Mouse (Mus musculus) lung, adult 2 months (tissue): ENCODE measurements around the gene Espn. TPM values are rescaled to one million over a fixed set of nuclear protein-coding genes. Genes with fewer than 3 reads are reported as not detected.

Source experiments
- DNase-seq: peaks from one replicate; pipeline ENCODE4 v3.0.0; 2022
- H3K4me1 ChIP-seq: fragments of 200-500 bp; 2 replicates; pipeline ENCODE4 v1.6.1; 2011; ENCODE audit warnings: low read length; ENCODE audit not compliant: control insufficient read depth, insufficient read depth
- H3K4me3 ChIP-seq: fragments of 200-500 bp; replicated peaks from 2 replicates; pipeline ENCODE3; 2011; ENCODE audit warnings: low read depth, mild to moderate bottlenecking, control low read depth, low read length; ENCODE audit errors: extremely low read depth
- CTCF ChIP-seq: fragments of 200-500 bp; IDR thresholded peaks from 2 replicates; pipeline ENCODE4 v1.5.1; 2011; ENCODE audit warnings: mild to moderate bottlenecking, low read length, control low read depth; ENCODE audit not compliant: insufficient read depth
- POLR2A ChIP-seq: fragments of 200-500 bp; IDR thresholded peaks from 2 replicates; pipeline ENCODE4 v1.6.1; 2011; ENCODE audit warnings: low read depth, mild to moderate bottlenecking, control low read depth, low read length, borderline replicate concordance; ENCODE audit errors: extremely low read depth
- WGBS: fragments of 180-500 bp; shearing (Covaris S2); methylation state at CpG from one replicate; pipeline ENCODE4 v1.1.7; 2018; 5-methylcytosine and 5-hydroxymethylcytosine counted together
- polyA plus RNA-seq: library from polyadenylated mRNA; depleted of rRNA; stranded (reverse); fragments of >200 nt; gene quantifications from 2 replicates; pipeline ENCODE4 v1.2.3, GENCODE M21; 2012

Espn gene
- polyA plus RNA-seq, 1 experiment, result 9.8 TPM

DNA sequence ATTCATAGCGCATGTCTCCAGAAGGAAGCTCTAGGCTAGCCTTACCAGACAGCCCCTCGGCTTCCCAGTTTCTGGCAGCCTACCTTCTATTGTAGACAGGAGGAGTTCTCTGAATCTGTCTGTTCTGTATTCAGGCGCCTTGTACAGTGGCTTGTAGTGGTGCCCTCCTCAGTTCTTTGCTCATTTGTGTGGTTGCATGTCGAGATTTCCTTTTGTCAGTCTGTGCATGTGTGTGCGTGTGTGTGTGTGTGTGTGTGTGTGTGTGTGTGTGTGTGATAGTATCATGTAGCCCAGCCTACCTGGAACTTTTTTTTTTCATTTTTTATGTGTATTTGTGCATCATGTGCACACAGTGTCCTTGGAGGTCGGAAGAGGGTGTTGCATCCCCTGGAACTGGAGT, 36.9 kb upstream of the Espn start:
- Histone ChIP-seq H3K4me3 (no peak overlapping the region), H3K4me1 (peaks cover 30% of the 10 kb centered on the region)
- 89% methylated on average over 6 of the region's 6 CpGs for WGBS
- no peak for DNase-seq
- no peak for TF ChIP-seq CTCF
- no peak for TF ChIP-seq POLR2A

- 86% methylated on average over 2 of the region's 2 CpGs for WGBS
- DNase-seq, result no peak
- no peak overlapping the region for H3K4me3 ChIP-seq
- TF ChIP-seq CTCF (no peak), POLR2A (no peak)
- peaks cover 30% of the 10 kb centered on the region for H3K4me1 ChIP-seq
These were observed 36.5 kb upstream of the Espn start for GRCm38 (mm10) chr4:152188651-152189050.

- TF ChIP-seq CTCF (no peak), POLR2A (no peak)
- WGBS, result 65% methylated on average over 9 of the region's 9 CpGs
- DNase-seq, result no peak
These were observed 35.0 kb upstream of the Espn start for GRCm38 (mm10) chr4:152187142-152187541.

GRCm38 (mm10) chr4:152186205-152187082, 34.3 kb upstream of the Espn start:
- 38% methylated on average over 14 of the region's 14 CpGs for WGBS
- peaks cover 25% of the 10 kb centered on the region for H3K4me1 ChIP-seq
- DNase-seq, result no peak

More at GRCm38 (mm10) chr4:152187142-152187541, 35.0 kb upstream of the Espn start:
- H3K4me1 ChIP-seq, result peaks cover 25% of the 10 kb centered on the region
- no peak overlapping the region for H3K4me3 ChIP-seq

GRCm38 (mm10) chr4:152185510-152186204, 33.5 kb upstream of the Espn start:
- no peak for DNase-seq
- Histone ChIP-seq H3K4me3 (no peak overlapping the region), H3K4me1 (peaks cover 25% of the 10 kb centered on the region)
- WGBS, result 4% methylated on average over 19 of the region's 19 CpGs
- TF ChIP-seq POLR2A (no peak), CTCF (no peak)

More at GRCm38 (mm10) chr4:152186205-152187082, 34.3 kb upstream of the Espn start:
- TF ChIP-seq CTCF, result no peak
- TF ChIP-seq POLR2A, result 0 out of 2 replicates have a peak, but pooled peaks have one; percentile 5
- no peak overlapping the region for H3K4me3 ChIP-seq

- no peak overlapping the region for H3K4me3 ChIP-seq
- no peak for DNase-seq
- peaks cover 22% of the 10 kb centered on the region for H3K4me1 ChIP-seq
- 7% methylated on average over 3 of the region's 3 CpGs for WGBS
- TF ChIP-seq POLR2A (no peak), CTCF (peak; percentile 30; the same call in 1 of the 2 replicates)
These were observed 33.0 kb upstream of the Espn start for GRCm38 (mm10) chr4:152185137-152185509.

GRCm38 (mm10) chr4:152184353-152185035, 32.3 kb upstream of the Espn start:
- no peak overlapping the region for H3K4me3 ChIP-seq
- no peak for DNase-seq
- H3K4me1 ChIP-seq, result peaks cover 19% of the 10 kb centered on the region
- 35% methylated on average over 7 of the region's 7 CpGs for WGBS
- peak; percentile 32; the same call in 1 of the 2 replicates for TF ChIP-seq CTCF
- TF ChIP-seq POLR2A, result no peak

DNA sequence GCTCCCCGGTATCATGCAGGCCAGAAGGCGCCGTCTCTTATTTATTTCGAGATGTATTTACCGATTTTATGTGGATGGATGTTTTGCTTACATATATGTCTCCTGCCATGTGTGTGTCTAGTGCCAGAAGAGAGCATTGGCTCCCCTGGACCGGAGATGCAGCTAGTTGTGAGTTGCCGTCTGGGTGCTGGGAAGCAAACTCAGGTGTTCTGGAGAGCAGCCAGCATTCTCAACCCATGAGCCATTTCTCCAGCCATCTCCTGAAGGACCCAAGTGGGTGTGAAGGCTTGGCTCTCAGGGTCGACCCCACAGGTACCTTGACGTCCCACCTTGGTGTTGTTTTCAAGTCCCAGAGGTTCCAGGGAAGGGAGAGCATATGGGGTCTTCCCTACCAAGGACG, 30.0 kb upstream of the Espn start:
- Histone ChIP-seq H3K4me3 (no peak overlapping the region), H3K4me1 (peaks cover 18% of the 10 kb centered on the region)
- no peak for DNase-seq
- 81% methylated on average over 10 of the region's 10 CpGs for WGBS
- no peak for TF ChIP-seq POLR2A
- TF ChIP-seq CTCF, result no peak
